ENCODE assay signal across 8 mouse cellular contexts in genomic region chr1:156781971-156782850, GRCm38 (mm10). TPM values are rescaled to one million over a fixed set of nuclear protein-coding genes. Genes with fewer than 3 reads are reported as not detected.
DNase-seq lines count a peak whose midpoint lies in the region; ATAC-seq and TF ChIP-seq lines count a peak whose summit lies in the region.

No protein-coding gene starts in this region.

- H3K27me3 ChIP-seq in kidney, postnatal 0 days (ENCODE audit: insufficient read depth, low read length): no peaks in the 10 kb centered on the region
- no peaks in the 10 kb centered on the region for H3K27me3 ChIP-seq in kidney, adult 2 months (replicated peaks; ENCODE audit: control insufficient read depth, insufficient read depth, low read length)
- no peaks in the 10 kb centered on the region for H3K27me3 ChIP-seq in embryonic facial prominence, embryonic 13.5 days
- H3K27me3 ChIP-seq in hindbrain, embryonic 14.5 days (ENCODE audit: control insufficient read depth, insufficient read depth, low read length): no peaks in the 10 kb centered on the region
- H3K27me3 ChIP-seq in neural tube, embryonic 14.5 days (ENCODE audit: control insufficient read depth, insufficient read depth, low read length): no peaks in the 10 kb centered on the region

- H3K4me2 ChIP-seq in kidney, postnatal 0 days (ENCODE audit: low read length): no peak overlapping the region
- no peak overlapping the region for H3K4me2 ChIP-seq in embryonic facial prominence, embryonic 13.5 days
- no peak overlapping the region for H3K4me2 ChIP-seq in hindbrain, embryonic 14.5 days (replicated peaks)
- no peak overlapping the region for H3K4me2 ChIP-seq in neural tube, embryonic 14.5 days (ENCODE audit: low read depth, low read length)

- no peak overlapping the region for H3K9ac ChIP-seq in kidney, postnatal 0 days (ENCODE audit: low read depth, low read length)
- no peak overlapping the region for H3K9ac ChIP-seq in embryonic facial prominence, embryonic 13.5 days
- no peak overlapping the region for H3K9ac ChIP-seq in hindbrain, embryonic 14.5 days
- H3K9ac ChIP-seq in neural tube, embryonic 14.5 days (replicated peaks; ENCODE audit: low read depth, low read length): no peak overlapping the region

- peak; percentile 91 for DNase-seq in kidney, postnatal 0 days (ENCODE audit: low spot score)
- no peak for DNase-seq in kidney, adult 2 months
- no peak for DNase-seq in hindbrain, embryonic 14.5 days (ENCODE audit: low spot score)
- no peak for DNase-seq in B cell, adult 2 months
- DNase-seq in MN1 (ENCODE audit: low spot score): no peak
- no peak for DNase-seq in lung, adult 2 months

- peaks cover 27% of the 10 kb centered on the region for H3K4me1 ChIP-seq in kidney, postnatal 0 days (replicated peaks; ENCODE audit: insufficient read depth, low read length)
- no peaks in the 10 kb centered on the region for H3K4me1 ChIP-seq in kidney, adult 2 months (ENCODE audit: control insufficient read depth, insufficient read depth, low read length)
- H3K4me1 ChIP-seq in embryonic facial prominence, embryonic 13.5 days: peaks cover 69% of the 10 kb centered on the region
- peaks cover 17% of the 10 kb centered on the region for H3K4me1 ChIP-seq in hindbrain, embryonic 14.5 days (replicated peaks; ENCODE audit: control insufficient read depth, insufficient read depth, low read length)
- peaks cover 14% of the 10 kb centered on the region for H3K4me1 ChIP-seq in neural tube, embryonic 14.5 days (ENCODE audit: control insufficient read depth, insufficient read depth, low read length)
- H3K4me1 ChIP-seq in lung, adult 2 months (ENCODE audit: control insufficient read depth, insufficient read depth, low read length): no peaks in the 10 kb centered on the region

- ATAC-seq in kidney, postnatal 0 days (replicated peaks; ENCODE audit: low FRiP score, low read depth): no peak; the same call in 1 of the 2 replicates
- no peak for ATAC-seq in embryonic facial prominence, embryonic 13.5 days (ENCODE audit: insufficient number of reproducible peaks, insufficient read depth, low FRiP score, low TSS enrichment, low read depth)
- 0 out of 2 replicates have a peak, but pooled peaks have one; percentile 47 for ATAC-seq in hindbrain, embryonic 14.5 days (ENCODE audit: low FRiP score)
- ATAC-seq in neural tube, embryonic 14.5 days (ENCODE audit: low read depth): peak; percentile 57

- TF ChIP-seq CTCF in kidney, postnatal 0 days (IDR thresholded peaks at IDR 0.05; ENCODE audit: low read depth): no peak
- no peak for TF ChIP-seq CTCF in kidney, adult 2 months (conservative IDR thresholded peaks at IDR 0.05; ENCODE audit: insufficient read depth, insufficient read length, low read depth, low read length)
- no peak for TF ChIP-seq CTCF in lung, adult 2 months (IDR thresholded peaks at IDR 0.05; ENCODE audit: insufficient read depth, low read length)

- 28% methylated on average over 14 of the region's 14 CpGs for WGBS in kidney, postnatal 0 days
- WGBS in kidney, adult 2 months: 62% methylated on average over 14 of the region's 14 CpGs
- 26% methylated on average over 14 of the region's 14 CpGs for WGBS in embryonic facial prominence, embryonic 13.5 days
- WGBS in hindbrain, embryonic 14.5 days: 20% methylated on average over 14 of the region's 14 CpGs
- WGBS in neural tube, embryonic 14.5 days: 14% methylated on average over 14 of the region's 14 CpGs
- 46% methylated on average over 14 of the region's 14 CpGs for WGBS in lung, adult 2 months

- H3K9me3 ChIP-seq in kidney, postnatal 0 days (replicated peaks; ENCODE audit: low read length): no peaks in the 10 kb centered on the region
- H3K9me3 ChIP-seq in embryonic facial prominence, embryonic 13.5 days: no peaks in the 10 kb centered on the region
- no peaks in the 10 kb centered on the region for H3K9me3 ChIP-seq in hindbrain, embryonic 14.5 days (ENCODE audit: control insufficient read depth, low read length)
- no peaks in the 10 kb centered on the region for H3K9me3 ChIP-seq in neural tube, embryonic 14.5 days (ENCODE audit: control insufficient read depth, low read length)

- H3K4me3 ChIP-seq in kidney, postnatal 0 days (replicated peaks; ENCODE audit: low read depth, low read length): no peak overlapping the region
- H3K4me3 ChIP-seq in kidney, adult 2 months (ENCODE audit: insufficient read depth, low read depth, low read length): no peak overlapping the region
- no peak overlapping the region for H3K4me3 ChIP-seq in embryonic facial prominence, embryonic 13.5 days
- H3K4me3 ChIP-seq in hindbrain, embryonic 14.5 days (replicated peaks; ENCODE audit: low read length): no peak overlapping the region
- H3K4me3 ChIP-seq in neural tube, embryonic 14.5 days (ENCODE audit: low read depth, low read length): no peak overlapping the region
- no peak overlapping the region for H3K4me3 ChIP-seq in lung, adult 2 months (replicated peaks; ENCODE audit: extremely low read depth, low read depth, low read length)

- no peaks in the 10 kb centered on the region for H3K36me3 ChIP-seq in kidney, postnatal 0 days (ENCODE audit: insufficient read depth, low read length)
- no peaks in the 10 kb centered on the region for H3K36me3 ChIP-seq in kidney, adult 2 months (ENCODE audit: control insufficient read depth, insufficient read depth, low read length)
- H3K36me3 ChIP-seq in embryonic facial prominence, embryonic 13.5 days: no peaks in the 10 kb centered on the region
- H3K36me3 ChIP-seq in hindbrain, embryonic 14.5 days (replicated peaks; ENCODE audit: control insufficient read depth, insufficient read depth): no peaks in the 10 kb centered on the region
- H3K36me3 ChIP-seq in neural tube, embryonic 14.5 days (ENCODE audit: control insufficient read depth, insufficient read depth, low read length): no peaks in the 10 kb centered on the region

- TF ChIP-seq POLR2A in kidney, adult 2 months (IDR thresholded peaks at IDR 0.05; ENCODE audit: low read depth, low read length): no peak
- no peak for TF ChIP-seq POLR2A in lung, adult 2 months (IDR thresholded peaks at IDR 0.05; ENCODE audit: borderline replicate concordance, extremely low read depth, low read depth, low read length)

- H3K27ac ChIP-seq in kidney, postnatal 0 days: peak overlapping the region; percentile 60; the same call in 1 of the 2 replicates
- no peak overlapping the region for H3K27ac ChIP-seq in kidney, adult 2 months (ENCODE audit: insufficient read depth, low read depth, low read length)
- peak overlapping the region; percentile 93 for H3K27ac ChIP-seq in embryonic facial prominence, embryonic 13.5 days
- peak overlapping the region; percentile 55; the same call in 1 of the 2 replicates for H3K27ac ChIP-seq in hindbrain, embryonic 14.5 days
- H3K27ac ChIP-seq in neural tube, embryonic 14.5 days (ENCODE audit: low read depth, low read length): 0 out of 2 replicates have a peak overlapping the region, but pooled peaks have one; percentile 23

RNA-seq across cellular contexts. Expression of gene Angptl1, which starts 56.2 kb away (rescaled TPM):
- 1.0 TPM in 2 replicates for polyA plus RNA-seq in kidney, postnatal 0 days (2015; fragmentation: Nextera tagmentation; extraction: Ambion mirVana)
- polyA plus RNA-seq in kidney, adult 2 months (2012; rRNA removed): 0.49 and 0.75 TPM in 2 replicates
- polyA plus RNA-seq in embryonic facial prominence, embryonic 13.5 days (2015; fragmentation: Nextera tagmentation; extraction: Ambion mirVana): 17.7 and 18.5 TPM in 2 replicates
- polyA plus RNA-seq in hindbrain, embryonic 14.5 days (2014; fragmentation: Nextera tagmentation; extraction: Ambion mirVana): 2.2 and 3.6 TPM in 2 replicates
- 1.4 and 1.7 TPM in 2 replicates for polyA plus RNA-seq in neural tube, embryonic 14.5 days (2014; fragmentation: Nextera tagmentation; extraction: Ambion mirVana)
- 0.09 and 0.96 TPM in 2 replicates for polyA plus RNA-seq in lung, adult 2 months (2012; rRNA removed)

Comparison
In these comparisons a context has a peak if more than half of its experiments do, and no peak if none do; other contexts are left out.
1. ATAC-seq: peak in hindbrain, embryonic 14.5 days (single experiment) and neural tube, embryonic 14.5 days (single experiment); none in kidney, postnatal 0 days (single experiment) and embryonic facial prominence, embryonic 13.5 days (single experiment).